Mouse (Mus musculus): Measurements from ENCODE around the gene Cdc20b.

The Cdc20b gene

GRCm38 (mm10) chr13:113023274-113024143 lies 11.4 kb upstream of the Cdc20b start:
- DNase-seq (ENCODE audit: low spot score in 2 of 2): peak; percentile 28 to 36

GRCm38 (mm10) chr13:113031351-113031750 lies 3.6 kb upstream of the Cdc20b start:
- DNase-seq (ENCODE audit: low spot score in 2 of 2): no peak

DNA sequence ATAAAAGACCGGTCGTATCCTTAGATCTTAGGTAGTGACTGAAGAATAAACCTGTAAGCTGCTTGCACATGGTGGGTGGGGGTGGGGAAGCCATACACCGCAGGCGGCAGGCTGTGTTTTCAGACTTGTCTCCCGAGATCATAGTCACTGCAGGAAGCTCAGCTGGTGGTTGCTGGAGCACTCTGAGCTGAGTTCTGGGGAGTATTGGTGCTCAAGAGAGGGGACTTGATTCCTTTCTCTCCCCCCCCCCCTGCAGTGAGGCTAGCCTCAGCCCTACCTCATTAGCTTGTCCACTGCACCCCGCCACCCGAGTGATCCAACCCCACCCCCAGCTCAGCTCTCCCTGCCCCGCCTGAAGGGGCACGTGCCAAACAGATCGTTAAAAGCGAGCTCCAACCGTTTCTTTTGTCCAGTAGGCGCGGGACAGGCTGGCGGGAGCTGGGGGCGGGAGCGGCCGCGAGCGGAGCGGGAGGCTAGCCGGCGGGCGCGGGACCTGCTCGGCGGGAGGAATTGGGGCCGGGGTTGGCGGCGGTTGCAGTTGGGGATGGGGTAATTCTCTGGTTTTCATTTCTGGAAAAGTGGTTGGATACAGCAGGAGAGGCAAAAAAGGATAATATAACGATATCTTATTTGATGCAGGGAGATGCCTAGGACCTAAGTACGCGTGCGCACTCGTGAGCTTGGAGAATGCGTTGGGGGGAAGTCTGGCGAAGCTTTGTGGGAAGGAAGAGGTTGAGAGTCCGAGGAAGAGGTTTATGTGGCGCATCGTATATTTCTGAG lies 2.9 kb upstream of the Cdc20b start:
- DNase-seq (ENCODE audit: low spot score in 2 of 2): peak; percentile 26 to 56

GRCm38 (mm10) chr13:113032831-113033230 lies 2.1 kb upstream of the Cdc20b start:
- no peak for DNase-seq (ENCODE audit: low spot score in 2 of 2)

GRCm38 (mm10) chr13:113034271-113034886 lies 532 bp upstream of the Cdc20b start:
- DNase-seq (ENCODE audit: low spot score in 2 of 2): no peak

DNA sequence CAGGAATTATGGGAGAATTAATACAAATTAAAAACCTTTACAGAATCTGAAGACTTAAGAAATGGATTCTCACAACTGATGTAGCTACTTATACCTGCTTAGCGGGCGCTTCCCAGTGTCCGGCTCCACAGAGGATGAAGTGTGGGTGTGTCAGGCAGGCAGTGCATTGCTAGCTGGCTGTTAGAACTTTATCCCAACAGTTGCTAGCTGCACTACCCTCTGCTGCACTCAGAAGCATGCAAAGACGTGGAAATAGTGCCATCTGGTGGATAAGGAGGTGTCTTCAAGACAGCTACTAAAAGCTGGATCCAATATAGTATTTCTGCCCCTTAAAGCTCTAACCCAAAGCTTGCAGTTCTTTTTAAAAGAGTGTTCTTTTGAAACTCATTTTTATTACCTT lies 941 bp downstream of the Cdc20b start:
- peak; percentile 67 to 86 for DNase-seq (ENCODE audit: low spot score in 2 of 2)

GRCm38 (mm10) chr13:113044876-113045275 lies 10.0 kb downstream of the Cdc20b start:
- no peak for DNase-seq (ENCODE audit: low spot score in 2 of 2)

DNA sequence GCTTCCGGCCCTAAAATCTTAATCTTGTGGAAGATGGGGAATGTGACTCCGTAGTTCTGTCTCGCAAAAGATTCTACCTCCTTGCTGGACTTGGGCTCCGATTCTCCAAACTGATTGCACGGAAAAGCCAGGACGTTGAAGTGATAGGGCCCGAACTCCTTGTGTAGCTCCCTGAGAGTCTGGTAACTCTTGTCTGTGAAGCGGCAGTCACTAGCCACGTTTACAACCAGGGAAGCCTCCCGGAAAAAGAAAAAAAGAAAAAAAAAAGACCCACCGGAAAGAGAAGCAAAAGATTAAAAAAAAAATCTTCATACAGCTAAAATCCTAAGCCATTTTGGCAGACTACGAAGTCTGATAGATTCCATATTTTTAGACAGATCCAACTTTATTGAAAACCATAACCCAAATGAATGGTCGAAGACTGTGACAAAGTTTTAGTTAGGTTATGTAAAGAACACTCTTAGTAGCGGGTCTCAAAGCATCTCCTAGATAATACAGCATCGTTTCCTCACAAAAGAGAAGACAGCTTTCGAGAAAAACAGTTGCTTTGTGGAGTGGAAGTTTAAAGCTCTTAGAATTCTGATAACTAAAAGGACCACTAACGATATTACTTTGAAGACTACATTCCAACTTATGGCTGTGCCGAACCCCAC lies 10.7 kb downstream of the Cdc20b start:
- no peak for DNase-seq (ENCODE audit: low spot score in 2 of 2)

- DNase-seq (ENCODE audit: low spot score in 2 of 2): peak in 1 of 2 experiments; percentile 64
Observed at GRCm38 (mm10) chr13:113046211-113046883, 11.4 kb downstream of the Cdc20b start, which contains the start of gene Gpx8. Gpx8 (minus strand) TSS chr13:113046410.

GRCm38 (mm10) chr13:113047018-113047417 lies 12.1 kb downstream of the Cdc20b start:
- DNase-seq (ENCODE audit: low spot score in 2 of 2): no peak

GRCm38 (mm10) chr13:113047647-113048046 lies 12.7 kb downstream of the Cdc20b start:
- no peak for DNase-seq (ENCODE audit: low spot score in 2 of 2)

DNA sequence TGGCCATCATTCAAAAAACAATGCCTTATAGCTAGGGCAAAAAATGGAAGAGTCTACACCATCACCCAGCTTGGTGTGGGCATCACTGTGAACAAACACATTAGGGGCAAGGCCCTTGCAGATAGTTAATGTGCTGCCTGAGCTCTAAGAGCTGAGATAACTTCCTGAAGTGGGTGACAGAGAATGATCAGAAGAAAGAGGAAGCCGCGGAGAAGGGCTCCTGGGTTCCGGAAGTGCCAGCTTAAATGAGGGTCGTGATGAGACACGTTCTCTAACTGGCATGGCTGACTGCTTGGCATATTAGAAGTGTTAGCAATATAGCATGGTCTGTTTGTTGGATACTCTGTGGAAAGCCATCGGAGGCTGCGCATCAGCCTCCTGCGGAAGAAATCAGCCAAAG lies 19.3 kb downstream of the Cdc20b start:
- peak in 1 of 2 experiments; percentile 31 for DNase-seq (ENCODE audit: low spot score in 2 of 2)

- DNase-seq (ENCODE audit: low spot score in 2 of 2): no peak
Observed at GRCm38 (mm10) chr13:113055826-113056225, 20.9 kb downstream of the Cdc20b start.

- no peak for DNase-seq (ENCODE audit: low spot score in 2 of 2)
Observed at GRCm38 (mm10) chr13:113061746-113062145, 26.8 kb downstream of the Cdc20b start.

DNA sequence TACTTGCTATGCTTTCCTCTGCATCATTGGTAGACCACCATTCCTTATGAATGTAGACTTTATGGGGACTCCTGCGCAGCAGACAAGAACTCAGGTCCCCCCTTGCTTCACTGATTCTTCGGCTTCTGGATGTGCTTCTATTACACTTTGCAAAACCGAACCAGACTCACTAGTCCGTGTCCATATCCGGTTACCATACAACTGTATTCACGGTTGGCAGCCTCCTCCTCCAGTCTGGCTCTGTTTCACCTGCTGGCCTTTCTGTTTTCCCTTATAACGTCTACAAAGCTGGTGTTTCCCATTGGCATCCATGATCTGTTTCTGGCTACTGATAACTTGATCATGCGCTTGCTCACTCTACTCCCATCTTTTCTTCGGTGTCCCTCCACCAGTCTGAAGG lies 29.6 kb downstream of the Cdc20b start:
- DNase-seq (ENCODE audit: low spot score in 2 of 2): no peak

- no peak for DNase-seq (ENCODE audit: low spot score in 2 of 2)
Observed at GRCm38 (mm10) chr13:113079021-113079420, 44.1 kb downstream of the Cdc20b start.

DNA sequence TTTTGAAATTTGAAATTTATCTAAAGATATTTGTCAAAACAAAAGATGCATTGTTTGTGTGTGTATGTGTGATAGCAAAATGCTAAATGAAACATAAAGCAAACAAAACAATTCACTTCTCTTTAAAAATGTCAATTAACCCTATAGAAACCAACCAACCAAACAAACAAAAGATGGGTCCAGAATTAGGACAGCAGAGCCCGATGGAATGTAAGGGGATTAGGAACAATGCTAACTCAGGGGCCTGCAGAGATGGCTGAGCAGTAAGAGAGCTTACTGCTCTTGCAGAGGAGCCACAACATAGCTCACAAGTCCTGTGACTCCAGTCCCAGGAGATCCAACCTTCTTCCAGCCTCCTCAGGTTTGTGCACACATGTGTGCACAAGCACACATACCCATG lies 47.2 kb downstream of the Cdc20b start:
- no peak for DNase-seq (ENCODE audit: low spot score in 2 of 2)

DNA sequence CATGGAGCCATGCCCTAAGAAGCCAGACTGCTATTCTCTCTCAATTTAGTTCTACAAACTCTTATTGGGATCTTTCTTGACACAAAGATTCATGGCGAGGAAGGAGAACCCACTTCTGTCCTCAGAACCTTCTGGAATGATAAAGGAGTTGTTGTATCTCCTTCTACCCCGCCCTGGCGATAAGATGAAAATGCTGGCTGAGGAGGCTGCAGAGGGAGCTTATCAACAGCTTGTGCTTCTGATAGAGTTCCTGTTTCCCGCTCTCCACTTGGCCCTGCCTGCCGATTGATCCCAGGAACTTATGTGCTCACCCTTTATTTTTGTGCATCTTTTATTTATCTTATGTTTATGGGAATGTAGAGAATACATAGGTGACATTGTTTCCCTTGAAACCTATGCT lies 49.8 kb downstream of the Cdc20b start:
- DNase-seq (ENCODE audit: low spot score in 2 of 2): no peak

DNA sequence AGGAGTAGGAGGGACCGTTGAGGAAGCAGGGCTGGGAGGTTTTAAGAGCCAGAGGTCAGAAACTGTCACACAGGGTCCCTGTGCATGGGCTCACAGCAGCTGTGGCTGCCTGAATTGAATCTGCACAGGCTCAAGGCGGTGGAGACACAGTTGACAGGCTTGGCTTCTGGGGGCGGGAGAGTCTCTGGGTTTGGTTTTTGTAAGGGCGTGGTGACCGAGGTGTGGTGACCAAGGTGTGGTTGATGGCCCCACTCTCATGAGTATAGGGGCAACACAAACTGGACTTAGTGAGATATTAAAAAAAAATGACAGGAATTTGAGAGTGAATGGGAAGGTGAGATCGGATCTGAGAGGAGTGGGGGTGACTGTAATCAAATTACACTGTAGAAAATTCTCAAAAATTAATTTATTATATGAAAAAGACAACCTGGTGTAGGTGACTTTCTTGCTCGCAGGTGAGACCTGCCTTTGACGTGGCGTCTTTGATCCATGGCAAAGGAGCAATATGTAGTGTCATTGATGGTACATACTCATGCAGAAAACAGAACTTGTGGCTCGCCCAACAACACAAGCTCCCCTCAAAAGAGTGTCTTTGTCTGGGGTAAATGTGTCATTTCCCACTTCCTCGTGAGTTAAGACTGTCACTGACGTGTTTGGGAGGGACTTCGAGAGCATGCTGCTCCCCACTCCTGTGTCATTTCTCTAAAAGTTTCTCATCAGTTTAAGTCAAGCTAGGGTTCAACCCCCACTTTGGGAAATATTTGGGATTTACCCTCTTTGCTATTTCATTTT lies 52.5 kb downstream of the Cdc20b start:
- no peak for DNase-seq (ENCODE audit: low spot score in 2 of 2)

DNA sequence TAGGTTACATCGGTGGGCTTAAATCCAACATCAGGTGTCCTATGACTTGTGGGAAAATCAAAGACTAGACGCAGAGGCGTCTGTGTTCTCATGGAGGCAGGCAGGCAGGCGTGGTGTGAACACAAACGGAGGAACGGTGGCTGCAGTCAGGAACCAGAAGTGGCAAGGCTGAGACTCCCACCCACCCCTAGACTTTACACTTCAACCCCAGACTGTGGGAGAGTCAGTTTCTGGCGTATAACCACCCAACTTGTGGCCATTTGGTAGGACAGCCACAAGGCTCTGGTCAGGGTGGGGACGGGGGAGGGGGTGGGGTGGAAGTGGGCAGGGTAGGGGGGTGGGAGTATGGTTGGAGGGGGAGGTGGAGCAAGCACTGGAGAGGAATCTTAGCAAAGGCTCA lies 55.6 kb downstream of the Cdc20b start:
- no peak for DNase-seq (ENCODE audit: low spot score in 2 of 2)
